In genomic region chr13:73483331-73483730, GRCm38 (mm10) we compare ENCODE assay signal across 20 mouse cellular contexts. TPM values are rescaled to one million over a fixed set of nuclear protein-coding genes. Genes with fewer than 3 reads are reported as not detected.
"Had no signal": no experiment of that assay in that cellular context is flagged by ENCODE, and none has a peak within 500 bp of the region (broad histone marks: within the 10 kb centered on the region; RNA-seq: fewer than 3 reads in every experiment).

No protein-coding gene starts in this region.

- H3K4me1 ChIP-seq: neural tube, embryonic 12.5 days had no signal

- DNase-seq: kidney, adult 18-20 months; kidney, adult 9 months; kidney, postnatal 14 days; kidney, postnatal 4 days; left cerebral cortex, postnatal 4 days; lung, postnatal 14 days; lung, postnatal 4 days; midbrain, embryonic 14.5 days; right cerebral cortex, adult 18-20 months; right cerebral cortex, postnatal 14 days; right cerebral cortex, postnatal 4 days; thymus, adult 2 months; thymus, postnatal 14 days; thymus, postnatal 4 days had no signal

- H3K9me3 ChIP-seq: limb, embryonic 15.5 days; neural tube, embryonic 15.5 days had no signal

- H3K4me3 ChIP-seq: limb, embryonic 12.5 days; limb, embryonic 15.5 days; neural tube, embryonic 12.5 days; neural tube, embryonic 15.5 days had no signal

- H3K27ac ChIP-seq: limb, embryonic 12.5 days; limb, embryonic 15.5 days; neural tube, embryonic 12.5 days; neural tube, embryonic 15.5 days; stomach, postnatal 0 days had no signal

- H3K27me3 ChIP-seq: limb, embryonic 12.5 days; limb, embryonic 15.5 days; neural tube, embryonic 12.5 days; neural tube, embryonic 15.5 days had no signal

- H3K4me2 ChIP-seq: limb, embryonic 12.5 days; limb, embryonic 15.5 days; neural tube, embryonic 12.5 days; neural tube, embryonic 15.5 days had no signal

- H3K9ac ChIP-seq: limb, embryonic 12.5 days; limb, embryonic 15.5 days; neural tube, embryonic 12.5 days; neural tube, embryonic 15.5 days had no signal

RNA-seq across cellular contexts. Expression of gene Slc6a3, which starts 53.2 kb away (rescaled TPM):
- polyA plus RNA-seq: stomach, embryonic 14.5 days; stomach, postnatal 0 days had no signal
